Mouse (Mus musculus) midbrain, embryonic 15.5 days (tissue): Measurements from ENCODE around the gene Sh2d3c. TPM values are rescaled to one million over a fixed set of nuclear protein-coding genes. Genes with fewer than 3 reads are reported as not detected.

Source experiments
- ATAC-seq: fragments of 200-750 bp; cut with Nextera tagmentation; replicated peaks from 2 replicates; pipeline ENCODE4 v1.8.0; 2017; ENCODE audit warnings: moderate TSS enrichment
- H3K27ac ChIP-seq: fragments of 300-500 bp; sonication (generic); 2 replicates; pipeline ENCODE4 v1.5.1; 2015; ENCODE audit warnings: mild to moderate bottlenecking, inconsistent platforms
- H3K27me3 ChIP-seq: fragments of 300-500 bp; sonication (generic); replicated peaks from 2 replicates; pipeline ENCODE4 v1.6.1; 2015; ENCODE audit warnings: inconsistent platforms
- H3K36me3 ChIP-seq: fragments of 300-500 bp; sonication (generic); replicated peaks from 2 replicates; pipeline ENCODE4 v1.6.1; 2015; ENCODE audit warnings: inconsistent platforms
- H3K4me1 ChIP-seq: fragments of 300-500 bp; sonication (generic); 2 replicates; pipeline ENCODE4 v1.6.1; 2015; ENCODE audit warnings: inconsistent platforms
- H3K4me2 ChIP-seq: fragments of 300-500 bp; sonication (generic); 2 replicates; pipeline ENCODE4 v1.6.1; 2015; ENCODE audit warnings: inconsistent platforms, mild to moderate bottlenecking, moderate library complexity
- H3K4me3 ChIP-seq: fragments of 300-500 bp; sonication (generic); 2 replicates; pipeline ENCODE4 v1.5.1; 2015; ENCODE audit warnings: mild to moderate bottlenecking, inconsistent platforms
- H3K9ac ChIP-seq: fragments of 300-500 bp; sonication (generic); 2 replicates; pipeline ENCODE4 v1.6.1; 2015; ENCODE audit warnings: mild to moderate bottlenecking, inconsistent platforms
- H3K9me3 ChIP-seq: fragments of 300-500 bp; sonication (generic); 2 replicates; pipeline ENCODE4 v1.6.1; 2016; ENCODE audit warnings: inconsistent platforms
- WGBS: fragments of 180-500 bp; shearing (Covaris S2); methylation state at CpG from one replicate; pipeline ENCODE4 v1.1.7; 2015; ENCODE audit warnings: mixed read lengths; 5-methylcytosine and 5-hydroxymethylcytosine counted together
- polyA plus RNA-seq: library from polyadenylated mRNA; unstranded; fragments of >200 nt; fragmentation: Nextera tagmentation; extraction: Ambion mirVana; gene quantifications from 2 replicates; pipeline ENCODE4 v1.2.1, GENCODE M21; 2015

The Sh2d3c gene
- polyA plus RNA-seq, 1 experiment from 2014 or later = 57.2 TPM

DNA sequence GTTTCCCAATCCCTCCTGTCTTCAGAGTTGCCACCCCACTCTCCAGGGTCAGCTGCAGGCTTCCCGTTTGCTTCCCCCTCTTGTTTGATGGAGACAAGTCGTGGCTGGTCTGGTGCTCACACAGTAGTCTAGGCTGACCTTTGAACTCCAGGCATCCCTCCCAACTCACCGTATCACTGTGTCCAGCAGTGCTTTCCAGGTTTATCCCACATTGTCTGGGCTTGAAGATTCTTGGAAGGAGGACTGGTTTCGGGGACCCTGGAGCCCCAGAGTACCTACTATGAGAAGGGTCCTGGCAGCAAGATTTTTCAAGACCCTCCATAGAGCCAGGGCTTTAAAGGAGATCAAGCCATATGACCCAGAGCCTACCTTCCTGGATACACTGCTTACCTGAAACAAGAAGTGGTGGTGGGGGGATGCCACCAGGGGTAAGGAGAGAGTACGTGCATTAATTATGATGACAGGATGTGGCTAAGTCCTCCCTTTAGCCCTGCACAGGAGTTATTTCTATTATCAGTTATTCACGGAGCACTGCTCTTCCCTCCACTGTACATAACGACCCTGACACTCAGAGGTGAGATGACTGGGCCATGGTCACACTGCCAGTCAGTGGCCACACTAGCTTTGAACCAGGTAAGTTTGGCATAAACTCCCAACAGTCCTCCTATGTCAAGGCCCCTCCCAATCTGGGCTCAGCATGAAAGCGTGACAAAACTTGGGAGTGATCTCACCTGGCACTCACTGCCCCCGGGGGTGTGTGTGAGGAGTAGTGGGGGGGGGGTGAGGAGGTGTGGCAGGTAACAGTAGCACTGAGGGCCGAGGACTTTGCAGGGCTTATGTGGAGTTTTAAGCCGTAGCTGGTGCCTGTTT, 6.5 kb upstream of the Sh2d3c start:
- no peaks in the 10 kb centered on the region for H3K27me3 ChIP-seq
- peak overlapping the region; percentile 97 for H3K4me2 ChIP-seq
- H3K36me3 ChIP-seq = peaks cover 12% of the 10 kb centered on the region; the same call in 1 of the 2 replicates
- no peaks in the 10 kb centered on the region for H3K9me3 ChIP-seq
- ATAC-seq = no peak
- H3K9ac ChIP-seq = peak overlapping the region; percentile 82; the same call in 1 of the 2 replicates
- WGBS = 63% methylated on average over 11 of the region's 11 CpGs
- no peak overlapping the region for H3K4me3 ChIP-seq
- peaks cover 22% of the 10 kb centered on the region for H3K4me1 ChIP-seq
- peak overlapping the region; percentile 99 for H3K27ac ChIP-seq

DNA sequence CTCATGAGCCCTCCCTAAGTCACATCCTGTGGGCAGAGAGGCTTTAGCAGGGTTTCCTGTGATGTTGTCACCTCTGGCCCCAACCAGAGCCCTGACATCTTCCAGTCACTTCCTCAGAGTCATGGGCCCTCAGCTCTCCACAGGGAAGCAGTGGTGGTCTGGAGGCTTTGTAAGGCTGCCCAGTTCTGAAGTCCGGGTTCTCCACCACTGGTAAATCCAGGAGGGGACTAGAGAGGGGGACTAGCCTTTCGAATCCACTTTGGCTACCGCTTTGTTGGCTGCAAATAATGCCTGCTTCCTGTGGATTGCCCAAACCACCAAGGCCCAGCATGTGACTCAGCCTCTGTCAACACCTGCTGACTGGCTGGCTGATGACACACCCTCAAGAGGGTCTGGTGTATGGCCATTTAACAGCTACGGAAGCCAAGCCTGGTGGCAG, 5.8 kb upstream of the Sh2d3c start:
- Histone ChIP-seq H3K4me2 (no peak overlapping the region), H3K27ac (no peak overlapping the region), H3K4me3 (no peak overlapping the region), H3K9me3 (no peaks in the 10 kb centered on the region), H3K9ac (no peak overlapping the region), H3K27me3 (no peaks in the 10 kb centered on the region), H3K36me3 (peaks cover 6% of the 10 kb centered on the region; the same call in 1 of the 2 replicates), H3K4me1 (peaks cover 22% of the 10 kb centered on the region)
- ATAC-seq = no peak
- 74% methylated on average over 4 of the region's 4 CpGs for WGBS

DNA sequence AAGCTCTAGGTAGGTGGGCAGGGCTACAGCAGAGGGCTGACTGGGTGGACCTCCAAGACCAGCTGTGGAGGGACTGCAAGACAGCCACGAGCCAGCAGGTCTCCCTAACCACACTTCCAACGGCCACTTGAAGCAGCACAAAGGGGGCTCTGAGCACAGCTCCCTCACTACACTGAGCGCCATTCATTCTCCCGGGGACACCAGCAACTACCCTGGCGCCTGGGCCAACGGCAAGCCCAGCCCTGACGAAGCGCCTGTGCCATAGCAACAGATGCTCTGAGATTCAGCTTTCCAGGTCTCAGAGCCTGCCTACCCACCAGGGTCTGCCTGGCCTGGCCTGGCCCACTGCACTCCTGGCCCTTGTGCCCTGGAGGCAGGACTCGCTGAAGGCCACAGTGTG, 2.1 kb upstream of the Sh2d3c start:
- 37% methylated on average over 9 of the region's 9 CpGs for WGBS
- Histone ChIP-seq H3K4me1 (peaks cover 10% of the 10 kb centered on the region), H3K9me3 (no peaks in the 10 kb centered on the region), H3K27me3 (no peaks in the 10 kb centered on the region), H3K4me3 (no peak overlapping the region), H3K9ac (no peak overlapping the region), H3K27ac (no peak overlapping the region), H3K36me3 (no peaks in the 10 kb centered on the region), H3K4me2 (no peak overlapping the region)
- ATAC-seq = no peak; the same call in 1 of the 2 replicates

DNA sequence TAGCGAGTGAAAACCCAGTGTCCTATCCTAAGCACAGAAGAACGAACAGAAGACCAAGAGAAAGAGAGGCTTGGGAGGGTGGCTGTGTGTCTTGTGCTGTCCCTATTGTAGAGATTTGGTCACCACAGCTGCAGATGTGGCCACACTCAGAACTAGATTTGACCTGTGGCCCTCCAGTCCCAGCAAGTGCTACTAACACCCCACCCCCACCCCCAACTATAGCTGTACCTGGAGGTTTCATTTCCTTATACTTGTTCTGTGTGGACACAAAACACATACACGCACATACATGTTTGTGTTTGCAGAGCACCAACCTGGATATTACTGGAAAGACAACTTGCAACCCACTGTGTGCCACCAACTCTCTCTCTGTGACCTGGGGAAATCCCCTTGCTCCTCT, 802 bp upstream of the Sh2d3c start:
- no peak for ATAC-seq

DNA sequence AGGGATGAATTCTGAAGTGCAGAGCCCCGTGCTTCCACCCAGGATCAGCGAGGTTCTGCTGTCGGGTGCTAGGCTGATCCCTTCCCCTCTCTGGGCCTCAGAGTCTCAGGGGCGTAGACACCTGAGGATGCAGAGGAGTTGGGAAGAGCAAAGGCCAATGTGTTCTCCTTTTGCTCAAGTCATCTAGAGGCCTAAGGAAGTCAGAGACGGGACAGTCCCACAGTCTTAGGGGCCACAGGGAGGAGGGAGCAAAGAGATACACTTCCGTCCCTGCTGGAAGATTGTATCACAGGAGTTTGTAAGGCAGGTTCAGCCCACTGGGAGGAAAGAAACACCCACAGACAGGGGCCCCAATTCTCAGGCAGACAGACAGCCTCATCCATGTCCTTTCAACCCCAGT, 1.2 kb downstream of the Sh2d3c start:
- no peak overlapping the region; the same call in 1 of the 2 replicates for H3K4me2 ChIP-seq
- H3K9ac ChIP-seq = no peak overlapping the region
- no peaks in the 10 kb centered on the region for H3K9me3 ChIP-seq
- no peak overlapping the region for H3K27ac ChIP-seq
- H3K4me3 ChIP-seq = no peak overlapping the region
- no peaks in the 10 kb centered on the region for H3K36me3 ChIP-seq
- no peak for ATAC-seq
- 63% methylated on average over 6 of the region's 6 CpGs for WGBS
- H3K4me1 ChIP-seq = peaks cover 2% of the 10 kb centered on the region; the same call in 1 of the 2 replicates
- no peaks in the 10 kb centered on the region for H3K27me3 ChIP-seq

More for the DNA sequence above, 802 bp upstream of the Sh2d3c start:
- Histone ChIP-seq H3K36me3 (no peaks in the 10 kb centered on the region), H3K4me1 (no peaks in the 10 kb centered on the region), H3K4me2 (no peak overlapping the region), H3K4me3 (no peak overlapping the region), H3K9me3 (no peaks in the 10 kb centered on the region), H3K27ac (no peak overlapping the region), H3K27me3 (no peaks in the 10 kb centered on the region), H3K9ac (no peak overlapping the region)
- 86% methylated on average over 3 of the region's 3 CpGs for WGBS

DNA sequence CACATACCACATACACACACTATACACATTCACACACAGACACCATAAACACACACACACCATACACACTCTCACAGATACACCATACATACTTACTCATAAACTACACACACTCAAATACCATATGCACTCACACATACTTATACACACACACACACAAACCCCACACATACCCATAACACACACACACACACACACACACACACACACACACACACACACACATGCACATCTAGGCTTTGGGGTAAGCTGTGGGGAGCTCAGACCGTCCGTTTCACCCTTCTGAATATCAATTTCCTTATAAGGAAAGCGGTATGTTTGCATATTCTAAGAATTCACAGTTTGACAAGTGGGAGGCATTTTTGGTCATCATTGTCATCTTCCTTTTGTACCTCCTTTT, 1.7 kb downstream of the Sh2d3c start:
- no peak for ATAC-seq
- no peaks in the 10 kb centered on the region for H3K27me3 ChIP-seq
- WGBS = 83% methylated on average over 3 of the region's 3 CpGs

DNA sequence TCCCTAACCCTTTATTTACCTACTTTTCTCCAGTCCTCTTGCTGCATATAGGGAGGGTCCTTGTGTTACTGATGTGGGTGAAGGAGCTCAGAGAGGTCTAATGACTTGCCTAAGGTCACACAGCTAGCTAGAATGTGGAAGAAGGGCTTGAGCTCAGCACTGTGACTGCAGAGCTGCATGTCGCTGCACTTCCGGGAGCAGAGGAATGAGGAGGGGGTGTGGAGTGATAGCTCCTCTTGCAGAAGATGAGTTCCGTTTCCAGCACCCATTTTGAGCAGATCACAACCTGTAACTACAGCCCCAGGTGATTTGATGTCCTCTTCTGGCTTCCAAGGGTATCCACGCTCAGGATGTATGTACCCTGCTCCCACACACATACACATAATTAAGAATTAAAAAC, 3.3 kb downstream of the Sh2d3c start:
- WGBS = 80% methylated on average over 4 of the region's 4 CpGs
- no peak overlapping the region for H3K4me2 ChIP-seq

More for the DNA sequence above, 1.7 kb downstream of the Sh2d3c start:
- Histone ChIP-seq H3K4me1 (peaks cover 6% of the 10 kb centered on the region; the same call in 1 of the 2 replicates), H3K36me3 (no peaks in the 10 kb centered on the region), H3K4me2 (no peak overlapping the region), H3K4me3 (no peak overlapping the region), H3K9ac (no peak overlapping the region), H3K27ac (no peak overlapping the region), H3K9me3 (no peaks in the 10 kb centered on the region)

DNA sequence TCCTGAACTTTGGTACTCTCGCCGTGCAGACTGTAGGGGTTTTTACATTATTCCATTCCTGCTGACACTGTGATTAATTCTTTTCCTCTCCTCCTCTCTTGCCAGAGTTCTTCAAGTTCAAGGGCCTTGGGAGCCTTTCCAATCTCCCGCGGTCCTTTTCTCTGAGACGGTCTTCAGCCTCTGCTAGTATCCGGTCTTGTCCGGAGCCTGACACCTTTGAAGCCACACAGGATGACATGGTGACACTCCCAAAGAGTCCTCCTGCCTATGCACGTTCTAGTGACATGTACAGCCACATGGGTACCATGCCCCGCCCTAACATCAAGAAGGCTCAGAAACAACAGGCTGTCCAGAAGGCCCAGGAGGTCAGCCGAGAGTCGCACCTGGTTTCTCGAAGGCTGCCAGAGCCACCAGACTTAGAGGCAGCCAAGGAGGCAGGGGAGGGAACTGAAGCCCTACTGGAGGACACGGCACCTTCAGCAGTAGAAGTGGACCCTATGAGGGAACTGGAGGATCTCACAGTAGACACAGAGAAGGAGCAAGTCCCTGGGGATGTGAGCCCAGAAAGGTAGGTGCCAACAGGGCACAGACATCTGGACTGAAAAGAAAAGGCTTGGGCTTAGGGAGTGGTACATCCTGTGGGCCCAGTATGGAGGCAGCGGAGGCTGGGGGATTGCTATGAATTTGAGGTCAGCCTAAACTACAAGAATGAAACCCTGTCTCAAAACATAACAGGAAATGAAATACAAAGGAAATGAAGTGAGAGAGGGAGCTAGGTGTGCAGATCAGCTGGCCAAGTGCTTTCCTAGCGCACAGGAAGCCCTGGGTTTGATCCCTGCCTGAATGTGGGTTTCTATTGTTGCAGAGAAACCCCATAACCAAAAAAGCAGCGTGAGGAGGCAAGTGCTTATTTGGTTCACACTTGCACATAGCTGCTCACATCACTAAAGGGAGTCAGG, 4.3 kb downstream of the Sh2d3c start:
- Histone ChIP-seq H3K27me3 (no peaks in the 10 kb centered on the region), H3K9me3 (no peaks in the 10 kb centered on the region), H3K36me3 (no peaks in the 10 kb centered on the region), H3K4me1 (peaks cover 7% of the 10 kb centered on the region; the same call in 1 of the 2 replicates), H3K4me2 (no peak overlapping the region), H3K9ac (no peak overlapping the region), H3K27ac (no peak overlapping the region), H3K4me3 (no peak overlapping the region)
- no peak for ATAC-seq
- 86% methylated on average over 16 of the region's 16 CpGs for WGBS

More for the DNA sequence above, 3.3 kb downstream of the Sh2d3c start:
- no peaks in the 10 kb centered on the region for H3K9me3 ChIP-seq
- H3K4me3 ChIP-seq = no peak overlapping the region
- peaks cover 7% of the 10 kb centered on the region; the same call in 1 of the 2 replicates for H3K4me1 ChIP-seq
- H3K36me3 ChIP-seq = no peaks in the 10 kb centered on the region
- H3K27ac ChIP-seq = no peak overlapping the region
- H3K27me3 ChIP-seq = no peaks in the 10 kb centered on the region
- no peak for ATAC-seq
- no peak overlapping the region for H3K9ac ChIP-seq

DNA sequence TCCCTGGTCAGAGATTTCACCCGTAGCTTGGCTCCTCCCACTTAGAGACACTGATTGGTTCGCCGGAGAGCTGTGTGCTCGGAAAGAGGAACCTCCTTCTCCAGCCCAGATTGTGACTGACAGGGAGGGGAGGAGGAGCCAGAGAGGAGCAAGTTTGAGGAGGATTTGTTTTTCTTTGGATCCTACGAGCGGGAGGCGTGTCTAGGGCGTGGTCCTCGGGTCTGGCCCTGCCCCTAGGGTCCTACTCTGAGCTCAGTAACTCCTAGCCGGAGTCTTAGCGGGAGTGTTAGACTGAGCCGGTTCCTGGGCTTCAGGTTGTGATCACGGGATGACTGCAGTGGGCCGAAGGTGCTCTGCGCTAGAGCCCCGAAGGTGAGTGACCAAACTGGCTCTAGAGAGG, 6.6 kb downstream of the Sh2d3c start:
- peak; percentile 94 for ATAC-seq
- no peaks in the 10 kb centered on the region for H3K27me3 ChIP-seq
- H3K9me3 ChIP-seq = no peaks in the 10 kb centered on the region
- under 1% methylated on average over 16 of the region's 16 CpGs for WGBS
- H3K9ac ChIP-seq = peak overlapping the region; percentile 16
- H3K36me3 ChIP-seq = no peaks in the 10 kb centered on the region
- H3K4me2 ChIP-seq = peak overlapping the region; percentile 62
- peaks cover 7% of the 10 kb centered on the region; the same call in 1 of the 2 replicates for H3K4me1 ChIP-seq
- H3K27ac ChIP-seq = peak overlapping the region; percentile 40; the same call in 1 of the 2 replicates
- peak overlapping the region; percentile 35 for H3K4me3 ChIP-seq

DNA sequence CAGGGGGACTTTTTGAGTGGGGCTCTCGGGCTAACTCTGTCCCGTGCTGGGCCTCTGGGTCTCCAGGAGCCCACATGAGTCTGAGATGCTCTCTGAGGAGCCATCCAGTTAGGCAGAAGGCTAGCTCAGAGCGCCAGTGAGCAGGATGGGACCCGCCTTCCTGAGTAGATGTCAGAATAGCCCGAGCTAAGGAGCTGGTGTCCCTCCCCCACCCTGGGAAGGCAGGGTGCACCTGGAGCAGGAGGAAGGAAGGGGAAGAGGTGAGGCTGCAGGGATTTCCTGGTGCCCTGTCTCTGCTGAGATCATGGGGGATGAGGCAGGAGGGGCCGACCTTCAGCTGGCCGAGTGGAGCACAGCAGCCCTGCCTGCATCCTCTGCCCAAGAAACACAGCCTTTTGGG, 7.6 kb downstream of the Sh2d3c start:
- Histone ChIP-seq H3K4me3 (no peak overlapping the region), H3K4me1 (peaks cover 7% of the 10 kb centered on the region; the same call in 1 of the 2 replicates), H3K4me2 (no peak overlapping the region), H3K9me3 (no peaks in the 10 kb centered on the region), H3K36me3 (no peaks in the 10 kb centered on the region), H3K27me3 (no peaks in the 10 kb centered on the region), H3K9ac (no peak overlapping the region), H3K27ac (no peak overlapping the region)
- ATAC-seq = no peak
- 59% methylated on average over 7 of the region's 7 CpGs for WGBS

DNA sequence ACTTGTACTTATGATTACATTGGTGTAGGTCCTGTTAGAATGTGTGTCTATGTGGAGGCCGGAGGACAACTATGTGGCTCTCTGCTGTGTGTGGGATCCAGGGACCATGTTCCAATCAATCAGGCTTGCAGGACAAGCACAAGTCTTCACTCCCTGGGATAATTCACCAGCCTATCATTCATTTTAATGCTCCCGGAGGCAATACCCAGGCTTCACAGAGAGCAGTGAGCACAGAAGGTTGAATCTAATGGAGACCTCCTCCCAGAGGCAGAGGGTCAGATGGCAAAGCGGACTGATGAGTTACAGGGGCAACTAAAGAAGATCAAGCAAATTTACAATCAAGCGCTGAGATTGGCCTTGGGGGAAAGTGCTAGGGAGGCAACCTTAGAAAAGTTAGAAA, 8.7 kb downstream of the Sh2d3c start:
- Histone ChIP-seq H3K9me3 (no peaks in the 10 kb centered on the region), H3K36me3 (no peaks in the 10 kb centered on the region), H3K9ac (no peak overlapping the region), H3K4me2 (no peak overlapping the region), H3K27me3 (no peaks in the 10 kb centered on the region), H3K4me3 (no peak overlapping the region), H3K4me1 (peaks cover 7% of the 10 kb centered on the region; the same call in 1 of the 2 replicates), H3K27ac (no peak overlapping the region)
- 81% methylated on average over 4 of the region's 4 CpGs for WGBS
- ATAC-seq = no peak

DNA sequence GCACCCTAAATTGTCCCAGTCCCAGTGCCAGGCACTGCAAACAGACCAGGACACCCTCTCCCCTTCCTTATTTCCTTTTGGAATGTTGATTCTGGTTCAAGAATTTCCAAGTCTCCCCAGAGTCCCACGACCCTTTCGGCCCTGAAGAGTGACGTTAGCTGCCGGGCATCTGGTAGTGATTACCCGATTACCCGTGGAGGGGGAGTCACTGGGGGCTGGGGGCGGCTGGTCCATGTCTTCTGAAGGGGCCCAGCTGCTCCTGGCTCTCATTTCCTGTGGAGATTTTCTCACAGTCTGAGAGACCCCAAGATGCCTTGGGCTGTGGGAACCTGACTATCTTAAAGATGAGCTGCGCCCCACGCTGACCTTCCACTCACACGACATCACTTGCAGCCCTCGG, 10.0 kb downstream of the Sh2d3c start:
- Histone ChIP-seq H3K9ac (no peak overlapping the region), H3K36me3 (no peaks in the 10 kb centered on the region), H3K27ac (no peak overlapping the region), H3K4me1 (peaks cover 7% of the 10 kb centered on the region; the same call in 1 of the 2 replicates), H3K4me2 (no peak overlapping the region), H3K9me3 (no peaks in the 10 kb centered on the region), H3K27me3 (no peaks in the 10 kb centered on the region), H3K4me3 (no peak overlapping the region)
- 60% methylated on average over 11 of the region's 11 CpGs for WGBS
- no peak for ATAC-seq
